Mouse (Mus musculus) lung, adult 2 months (tissue): ENCODE results near the gene Stpg1.

Experiments used
- CTCF ChIP-seq: fragments of 200-500 bp; IDR thresholded peaks from 2 replicates; pipeline ENCODE4 v1.5.1; 2011; ENCODE audit warnings: mild to moderate bottlenecking, low read length, control low read depth; ENCODE audit not compliant: insufficient read depth
- POLR2A ChIP-seq: fragments of 200-500 bp; IDR thresholded peaks from 2 replicates; pipeline ENCODE4 v1.6.1; 2011; ENCODE audit warnings: low read depth, mild to moderate bottlenecking, control low read depth, low read length, borderline replicate concordance; ENCODE audit errors: extremely low read depth

DNA sequence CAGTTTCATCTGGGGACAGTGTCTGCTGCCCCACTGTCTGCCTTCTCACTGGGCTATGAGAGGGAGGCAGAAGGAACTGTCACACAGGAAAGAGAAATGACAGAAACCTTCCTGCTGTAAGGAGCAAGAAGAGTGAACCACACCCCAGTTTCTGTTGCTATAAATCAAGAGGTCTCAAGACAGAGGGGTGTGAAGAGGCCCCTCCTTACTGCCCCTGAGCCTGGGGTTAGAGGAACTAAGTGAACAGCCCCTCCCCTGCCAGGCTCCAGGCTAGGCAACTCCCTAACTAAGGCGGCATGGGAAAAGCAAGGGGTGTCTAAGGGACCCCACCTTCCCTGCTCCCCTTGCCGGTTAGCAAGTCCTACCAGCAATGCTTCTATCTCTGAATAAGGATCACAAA, 69.2 kb downstream of the Stpg1 start:
- no peak for TF ChIP-seq CTCF
- no peak for TF ChIP-seq POLR2A
